Mouse (Mus musculus) left cerebral cortex, adult 8-10 months (tissue): ENCODE measurements around the gene Adam4. TPM values are rescaled to one million over a fixed set of nuclear protein-coding genes. Genes with fewer than 3 reads are reported as not detected.
A peak's percentile ranks its signal among the peaks of the same experiment; 100 is the strongest.
"Not testable (repeated sequence)": the region's sequence is repeated elsewhere in the genome, so short reads cannot be mapped to it uniquely, and the experiment has no call there.

Experiments
- DNase-seq, 2 experiments: peaks; one replicate each; pipeline ENCODE4 v3.0.0; 2022; ENCODE audit warnings: low spot score in 2 of 2
- total RNA-seq, 4 experiments: library from RNA; stranded (reverse); gene quantifications; 2 replicates each; pipeline ENCODE4 v1.2.4; 2022

Adam4 gene
- 1 to 10 TPM; 2.7 to 3.7 (median 3.0) TPM for total RNA-seq

DNA sequence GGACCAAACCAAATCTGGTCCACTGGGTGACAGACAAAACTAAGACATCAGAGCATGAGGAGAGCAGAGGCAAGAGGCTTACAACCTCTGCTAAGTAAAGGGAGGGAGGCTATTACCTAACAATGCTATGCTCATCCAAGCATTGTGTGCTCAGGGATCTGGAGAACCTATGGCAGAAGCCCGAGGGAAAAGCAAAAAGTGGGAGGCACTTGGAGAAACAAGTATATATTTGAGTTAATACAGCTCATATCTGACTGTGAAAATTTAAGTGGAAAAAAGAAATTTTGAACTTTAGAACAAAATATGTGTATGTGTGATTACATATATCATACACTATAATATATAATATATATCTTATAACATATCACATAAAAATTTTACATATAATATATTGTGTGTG, at the start of gene Adam4:
Adam4 (minus strand) TSS at position 101 of the 400 bp plus-strand sequence.
- DNase-seq = no peak

DNA sequence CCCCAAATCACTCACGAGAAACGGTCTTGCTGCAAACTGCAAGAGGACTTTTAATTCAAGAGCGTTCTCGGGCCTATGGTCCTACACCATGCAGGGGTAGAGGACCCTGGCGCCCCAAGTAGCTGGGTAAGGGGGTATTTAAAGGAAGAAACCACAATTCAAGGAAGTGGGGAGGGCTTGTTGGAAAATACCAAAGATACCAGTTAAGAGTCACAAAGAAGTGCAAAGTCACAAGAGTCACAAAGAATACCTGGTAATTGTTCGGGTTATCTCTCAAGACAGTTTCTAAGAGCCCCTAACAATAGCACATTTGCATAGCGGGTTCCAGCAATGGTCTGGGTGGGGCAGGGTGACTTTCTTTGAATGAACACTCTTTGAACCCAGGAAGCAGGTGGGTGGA, 37.3 kb upstream of the Adam4 start:
- DNase-seq = not testable (repeated sequence)

DNA sequence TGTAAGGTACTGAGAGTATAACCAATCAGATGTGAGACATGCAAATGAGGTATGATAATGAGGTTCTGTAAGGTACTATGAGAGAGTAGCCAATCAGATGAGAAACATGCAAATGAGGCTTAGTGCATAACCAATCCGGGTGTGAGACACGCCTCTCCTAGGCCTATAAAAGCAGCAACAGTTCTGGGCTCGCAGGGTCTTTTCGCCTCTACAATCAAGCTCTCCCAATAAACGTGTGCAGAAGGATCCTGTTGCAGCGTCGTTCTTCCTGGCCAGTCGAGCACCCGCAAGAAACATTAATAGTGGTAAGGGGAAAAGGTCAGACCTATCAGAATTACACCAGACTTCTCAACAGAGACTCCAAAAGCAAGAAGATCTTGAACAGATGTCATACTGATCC, 17.2 kb upstream of the Adam4 start:
- DNase-seq = not testable (repeated sequence)

DNA sequence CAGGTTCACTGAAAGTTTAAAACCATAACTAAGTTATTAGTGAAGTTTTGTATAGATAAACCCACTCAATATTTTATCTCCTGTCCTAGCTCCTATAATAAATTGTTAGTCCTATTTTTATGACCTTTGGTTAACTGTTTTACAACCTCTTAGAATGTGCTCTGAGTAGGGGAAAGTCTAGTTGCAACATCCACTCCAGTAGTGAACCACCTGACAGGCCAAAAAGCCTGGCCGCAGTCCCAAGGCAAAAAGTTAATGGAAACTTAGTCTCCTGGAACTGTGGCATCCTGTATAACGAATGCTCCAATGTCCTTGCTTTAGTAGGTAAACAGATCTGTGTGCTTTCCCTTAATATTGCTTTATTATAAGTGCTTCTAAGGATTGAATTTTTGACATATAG, 13.0 kb upstream of the Adam4 start:
- DNase-seq = not testable (repeated sequence)

DNA sequence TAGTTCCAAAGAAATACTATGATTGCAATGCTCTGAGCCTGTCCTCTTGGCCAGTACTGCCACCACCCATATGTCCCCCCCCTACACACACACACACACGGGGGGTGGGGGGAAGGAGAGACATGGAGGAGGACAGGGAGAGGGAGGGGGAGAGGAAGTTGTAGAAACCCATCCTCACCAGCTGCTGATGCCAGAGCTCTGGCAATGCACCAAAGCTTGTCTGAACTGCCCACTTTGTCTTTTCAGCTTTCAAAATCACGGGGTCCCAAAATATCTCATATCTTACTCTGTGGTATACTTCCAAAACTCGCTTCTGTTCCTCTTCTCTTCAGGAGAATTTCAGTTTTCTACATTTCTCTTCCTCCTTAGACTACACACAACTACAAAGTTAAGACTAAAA, 8.5 kb downstream of the Adam4 start:
- no peak for DNase-seq

DNA sequence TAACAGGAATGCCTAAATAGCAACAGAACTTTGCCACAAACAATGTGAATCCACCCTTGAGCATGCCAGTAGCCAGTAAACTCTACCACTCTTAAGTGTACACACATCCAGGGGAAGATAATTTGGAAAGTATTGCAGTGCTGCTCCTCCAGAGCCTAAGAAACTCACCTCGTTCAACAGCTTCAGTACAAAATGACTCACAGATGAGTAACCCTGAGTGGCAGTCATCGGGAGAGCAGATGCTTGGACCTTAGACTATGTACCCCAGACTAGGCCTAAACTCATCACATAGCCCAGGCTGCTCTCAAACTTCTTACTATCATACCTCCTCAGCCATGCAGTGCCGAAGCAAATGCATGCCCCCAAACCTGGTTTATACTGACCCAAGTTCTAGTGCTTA, 12.8 kb downstream of the Adam4 start:
- no peak for DNase-seq

DNA sequence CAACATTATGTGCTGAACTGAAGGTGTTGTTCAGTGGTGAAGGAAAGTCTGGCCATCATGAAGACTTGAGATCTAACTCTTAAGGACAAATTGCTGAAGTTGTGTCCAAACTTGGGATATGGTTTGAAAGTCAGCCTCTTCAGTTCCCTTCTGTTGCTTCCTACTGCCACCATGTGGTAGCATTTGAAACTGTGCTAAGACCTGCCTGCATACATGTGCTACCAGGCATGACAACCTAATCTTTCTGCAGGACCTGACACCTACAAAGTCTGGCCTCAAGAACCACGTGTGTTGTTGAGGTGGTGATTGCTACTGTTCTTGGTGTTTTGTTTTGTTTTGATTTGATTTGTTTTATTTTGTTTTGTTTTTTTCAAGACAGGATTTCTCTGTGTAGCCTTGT, 19.6 kb downstream of the Adam4 start:
- peak; percentile 33 to 45 for DNase-seq

DNA sequence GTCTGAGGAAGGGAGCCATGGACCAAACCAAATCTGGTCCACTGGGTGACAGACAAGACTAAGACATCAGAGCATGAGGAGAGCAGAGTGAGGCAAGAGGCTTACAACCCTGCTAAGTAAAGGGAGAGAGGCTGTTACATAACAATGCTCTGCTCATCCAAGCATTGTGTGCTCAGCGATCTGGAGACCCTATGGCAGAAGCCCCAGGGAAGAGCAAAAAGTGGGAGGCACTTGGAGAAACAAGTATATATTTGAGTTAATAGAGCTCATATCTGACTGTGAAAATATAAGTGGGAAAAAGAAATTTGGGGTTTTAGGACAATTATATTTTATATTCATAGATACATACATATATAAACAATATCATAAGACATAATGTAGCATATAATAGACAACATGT, 42.4 kb downstream of the Adam4 start, which contains the start of gene Gm4787:
Gm4787 (minus strand) TSS at position 101 of the 400 bp plus-strand sequence.
- DNase-seq = not testable (repeated sequence)

Other genes with a start within 250 kb of the Adam4 start
- 10 to 100 TPM; 27.5 to 29.8 (median 29.1) TPM for gene Slc8a3, start 88.8 kb downstream of the Adam4 start, total RNA-seq
- gene Gm4787, start 42.5 kb downstream of the Adam4 start, total RNA-seq = 1 to 10 TPM; 1.7 to 2.7 (median 2.1) TPM
- gene Cox16, start 63.2 kb upstream of the Adam4 start, total RNA-seq = 10 to 100 TPM; 35.2 to 48.7 (median 39.4) TPM
- gene Gm20498, start 111.0 kb upstream of the Adam4 start, total RNA-seq = 10 to 100 TPM; 40.6 to 45.2 (median 42.0) TPM
- 10 to 100 TPM; 25.9 to 34.2 (median 32.6) TPM for gene Synj2bp, start 111.0 kb upstream of the Adam4 start, total RNA-seq
- gene Adam21, start 146.5 kb upstream of the Adam4 start, total RNA-seq = under 1 TPM; 0.16 to 0.72 (median 0.57) TPM
- 10 to 100 TPM; 27.2 to 30.8 (median 30.3) TPM for gene Med6, start 173.1 kb upstream of the Adam4 start, total RNA-seq
- gene Ttc9, start 209.3 kb upstream of the Adam4 start, total RNA-seq = 10 to 100 TPM; 45.1 to 53.9 (median 51.0) TPM